Mouse (Mus musculus) ES-E14 (cell line): ENCODE measurements around the gene Hook2. TPM values are rescaled to one million over a fixed set of nuclear protein-coding genes. Genes with fewer than 3 reads are reported as not detected.
A peak's percentile ranks its signal among the peaks of the same experiment; 100 is the strongest.

Experiments used
- DNase-seq: peaks from one replicate; pipeline ENCODE4 v3.0.0-alpha.2; 2013; ENCODE audit warnings: low read depth, low spot score
- H3K27ac ChIP-seq: 2 replicates; pipeline ENCODE4 v1.5.1; 2012; ENCODE audit warnings: low read depth, mild to moderate bottlenecking, low read length, moderate library complexity, mixed read lengths; ENCODE audit not compliant: poor library complexity, insufficient read depth, severe bottlenecking
- H3K36me3 ChIP-seq: 2 replicates; pipeline ENCODE4 v1.6.1; 2012; ENCODE audit warnings: mild to moderate bottlenecking, low read length, moderate library complexity, mixed read lengths; ENCODE audit not compliant: control insufficient read depth, poor library complexity, insufficient read depth, severe bottlenecking
- H3K4me1 ChIP-seq, 2 experiments: fragments of 150-350 bp in 1 of 2; sonication (generic) in 1 of 2; 2 replicates each; pipeline ENCODE4 v1.6.1; 2012; ENCODE audit warnings: low read length in 2 of 2, mild to moderate bottlenecking in 1 of 2, mixed read lengths in 1 of 2; ENCODE audit not compliant: control insufficient read depth in 2 of 2, insufficient read depth in 2 of 2, poor library complexity in 1 of 2
- H3K4me3 ChIP-seq, 2 experiments: fragments of 150-350 bp in 1 of 2; sonication (generic) in 1 of 2; 2 replicates each; pipeline ENCODE4 v1.5.1; 2012; ENCODE audit warnings: low read length in 2 of 2, low read depth in 1 of 2, mild to moderate bottlenecking in 1 of 2, mixed read lengths in 1 of 2; ENCODE audit not compliant: insufficient read depth in 1 of 2, poor library complexity in 1 of 2, severe bottlenecking in 1 of 2
- H3K9ac ChIP-seq: 2 replicates; pipeline ENCODE4 v1.6.1; 2012; ENCODE audit warnings: low read depth, mild to moderate bottlenecking, low read length, mixed read lengths; ENCODE audit not compliant: poor library complexity, insufficient read depth, severe bottlenecking
- H3K9me3 ChIP-seq: fragments of 150-350 bp; sonication (generic); 2 replicates; pipeline ENCODE4 v1.6.1; 2012; ENCODE audit warnings: low read depth, mild to moderate bottlenecking, low read length; ENCODE audit not compliant: control insufficient read depth, insufficient read depth
- CHD2 ChIP-seq: IDR thresholded peaks from 2 replicates; pipeline ENCODE4 v1.6.1; 2014; ENCODE audit warnings: mild to moderate bottlenecking, low read depth, low read length, inconsistent platforms
- HCFC1 ChIP-seq: IDR thresholded peaks from 2 replicates; pipeline ENCODE4 v1.6.1; 2012; ENCODE audit warnings: low read length, inconsistent platforms, borderline replicate concordance; ENCODE audit not compliant: insufficient read depth
- MAFK ChIP-seq: IDR thresholded peaks from 2 replicates; pipeline ENCODE4 v1.6.1; 2014; ENCODE audit warnings: mild to moderate bottlenecking, low read depth, low read length, inconsistent platforms; ENCODE audit not compliant: insufficient read depth
- ZC3H11A ChIP-seq: IDR thresholded peaks from 2 replicates; pipeline ENCODE4 v1.6.1; 2012; ENCODE audit warnings: low read depth, mild to moderate bottlenecking, inconsistent platforms, low read length, borderline replicate concordance
- ZNF384 ChIP-seq: IDR thresholded peaks from 2 replicates; pipeline ENCODE4 v1.6.1; 2012; ENCODE audit warnings: low read depth, low read length, inconsistent platforms
- in situ Hi-C, 2 experiments: fragments of 600-800 bp; cut with MboI; formaldehyde crosslinking; loops; one replicate each; pipeline ENCODE4 v1.15.1; 2025; ENCODE audit warnings: low sequenced_read_pairs in 2 of 2, inconsistent platforms in 1 of 2; ENCODE audit not compliant: unreplicated experiment in 2 of 2
- total RNA-seq: library from RNA; depleted of rRNA; stranded (reverse); fragments of 300-350 nt; gene quantifications from 2 replicates; pipeline ENCODE4 v1.2.3, GENCODE M21; 2012

Gene Hook2
- total RNA-seq, 1 experiment = 28.6 TPM

- TF ChIP-seq ZC3H11A (no peak), ZNF384 (no peak), CHD2 (no peak), MAFK (no peak), HCFC1 (no peak)
- Histone ChIP-seq H3K9ac (no peak overlapping the region), H3K4me3 (no peak overlapping the region), H3K27ac (no peak overlapping the region), H3K36me3 (peaks cover 27% of the 10 kb centered on the region), H3K9me3 (no peaks in the 10 kb centered on the region), H3K4me1 (peaks cover 0 to 12% of the 10 kb centered on the region in 2 experiments; a peak in 3 of 4 replicates)
- in situ Hi-C loops = no loop called here
- no peak for DNase-seq
Observed at GRCm38 (mm10) chr8:85032622-85033311, 42.4 kb downstream of the Hook2 start.

GRCm38 (mm10) chr8:85033867-85034266, 43.5 kb downstream of the Hook2 start:
- Histone ChIP-seq H3K4me3 (peak overlapping the region in 1 of 2 experiments; percentile 47; a peak in 1 of 4 replicates), H3K36me3 (peaks cover 26% of the 10 kb centered on the region), H3K9me3 (no peaks in the 10 kb centered on the region), H3K27ac (no peak overlapping the region; the same call in 1 of the 2 replicates), H3K4me1 (peaks cover 0 to 9% of the 10 kb centered on the region in 2 experiments; a peak in 2 of 4 replicates), H3K9ac (peak overlapping the region; percentile 55; the same call in 1 of the 2 replicates)
- DNase-seq = no peak
- in situ Hi-C loops = no loop called here
- no peak for TF ChIP-seq MAFK
- TF ChIP-seq CHD2 = no peak
- no peak for TF ChIP-seq ZC3H11A
- no peak for TF ChIP-seq HCFC1
- no peak for TF ChIP-seq ZNF384

- Histone ChIP-seq H3K4me1 (peaks cover 0 to 4% of the 10 kb centered on the region in 2 experiments; a peak in 2 of 4 replicates), H3K9ac (peak overlapping the region; percentile 99; the same call in 1 of the 2 replicates), H3K9me3 (no peaks in the 10 kb centered on the region), H3K4me3 (peak overlapping the region; percentile 77 to 96), H3K36me3 (peaks cover 17% of the 10 kb centered on the region), H3K27ac (no peak overlapping the region; the same call in 1 of the 2 replicates)
- in situ Hi-C loops = no loop called here
- no peak for TF ChIP-seq ZC3H11A
- TF ChIP-seq HCFC1 = peak; percentile 89
- DNase-seq = peak; percentile 87
Observed at GRCm38 (mm10) chr8:85034764-85035163, 44.4 kb downstream of the Hook2 start.

GRCm38 (mm10) chr8:85035165-85035727, 44.8 kb downstream of the Hook2 start:
- TF ChIP-seq MAFK (peak; percentile 85), HCFC1 (no peak)
- Histone ChIP-seq H3K9ac (peak overlapping the region; percentile 99), H3K27ac (peak overlapping the region; percentile 90), H3K36me3 (peaks cover 17% of the 10 kb centered on the region), H3K4me1 (peaks cover 0 to 6% of the 10 kb centered on the region in 2 experiments; a peak in 2 of 4 replicates), H3K4me3 (peak overlapping the region; percentile 77 to 96), H3K9me3 (no peaks in the 10 kb centered on the region)
- no peak for DNase-seq
- in situ Hi-C loops = no loop called here
